Mouse (Mus musculus): ENCODE data around the gene Mtrf1l. TPM values are rescaled to one million over a fixed set of nuclear protein-coding genes. Genes with fewer than 3 reads are reported as not detected.

The Mtrf1l gene
- polyA plus RNA-seq (2014; fragmentation: Nextera tagmentation; extraction: Ambion mirVana), result 16.2 and 17.0 TPM in 2 replicates

GRCm38 (mm10) chr10:5823740-5824491, at the start of gene Mtrf1l:
Mtrf1l (minus strand) TSS chr10:5823910.
- WGBS, result 0% methylated on average over 47 of the region's 47 CpGs
- Histone ChIP-seq H3K27ac (ENCODE audit: low read depth, low read length) (peak within 1 kb of the TSS; percentile 69), H3K27me3 (ENCODE audit: control insufficient read depth, insufficient read depth, low read length) (no peaks in the 10 kb centered on the region), H3K9ac (ENCODE audit: low read length) (peak within 1 kb of the TSS; percentile 90), H3K4me1 (ENCODE audit: control insufficient read depth, insufficient read depth, low read length) (peaks cover 7% of the 10 kb centered on the region), H3K9me3 (ENCODE audit: control insufficient read depth, low read length) (no peaks in the 10 kb centered on the region), H3K4me2 (peak within 1 kb of the TSS; percentile 53), H3K36me3 (ENCODE audit: control insufficient read depth, insufficient read depth, low read length) (peaks cover 2% of the 10 kb centered on the region; the same call in 1 of the 2 replicates), H3K4me3 (ENCODE audit: low read depth, low read length) (peak within 1 kb of the TSS; percentile 94)
- peak; percentile 97 for ATAC-seq (ENCODE audit: low FRiP score)
- peak; percentile 100 for DNase-seq (ENCODE audit: low spot score, missing footprints)

- no peak overlapping the region for H3K9ac ChIP-seq (ENCODE audit: low read length)
- H3K27ac ChIP-seq (ENCODE audit: low read depth, low read length), result no peak overlapping the region
- H3K9me3 ChIP-seq (ENCODE audit: control insufficient read depth, low read length), result no peaks in the 10 kb centered on the region
- H3K4me1 ChIP-seq (ENCODE audit: control insufficient read depth, insufficient read depth, low read length), result no peaks in the 10 kb centered on the region
- DNase-seq (ENCODE audit: low spot score, missing footprints) (no peak), ATAC-seq (ENCODE audit: low FRiP score) (no peak)
- H3K4me3 ChIP-seq (ENCODE audit: low read depth, low read length), result no peak overlapping the region
- H3K27me3 ChIP-seq (ENCODE audit: control insufficient read depth, insufficient read depth, low read length), result no peaks in the 10 kb centered on the region
- WGBS, result 70% methylated on average over 4 of the region's 4 CpGs
- H3K36me3 ChIP-seq (ENCODE audit: control insufficient read depth, insufficient read depth, low read length), result no peaks in the 10 kb centered on the region
- no peak overlapping the region for H3K4me2 ChIP-seq
Observed at GRCm38 (mm10) chr10:5871081-5871480, 47.4 kb upstream of the Mtrf1l start.

- no peak overlapping the region for H3K4me2 ChIP-seq
- no peaks in the 10 kb centered on the region for H3K27me3 ChIP-seq (ENCODE audit: control insufficient read depth, insufficient read depth, low read length)
- DNase-seq (ENCODE audit: low spot score, missing footprints) (no peak), ATAC-seq (ENCODE audit: low FRiP score) (no peak)
- H3K4me1 ChIP-seq (ENCODE audit: control insufficient read depth, insufficient read depth, low read length), result no peaks in the 10 kb centered on the region
- H3K36me3 ChIP-seq (ENCODE audit: control insufficient read depth, insufficient read depth, low read length), result no peaks in the 10 kb centered on the region
- no peak overlapping the region for H3K9ac ChIP-seq (ENCODE audit: low read length)
- 88% methylated on average over 11 of the region's 11 CpGs for WGBS
- H3K4me3 ChIP-seq (ENCODE audit: low read depth, low read length), result no peak overlapping the region
- no peak overlapping the region for H3K27ac ChIP-seq (ENCODE audit: low read depth, low read length)
- H3K9me3 ChIP-seq (ENCODE audit: control insufficient read depth, low read length), result no peaks in the 10 kb centered on the region
Observed at GRCm38 (mm10) chr10:5867981-5868552, 44.4 kb upstream of the Mtrf1l start.

- H3K4me1 ChIP-seq (ENCODE audit: control insufficient read depth, insufficient read depth, low read length), result no peaks in the 10 kb centered on the region
- H3K9ac ChIP-seq (ENCODE audit: low read length), result no peak overlapping the region
- ATAC-seq (ENCODE audit: low FRiP score) (no peak), DNase-seq (ENCODE audit: low spot score, missing footprints) (no peak)
- no peak overlapping the region for H3K4me2 ChIP-seq
- H3K4me3 ChIP-seq (ENCODE audit: low read depth, low read length), result no peak overlapping the region
- H3K36me3 ChIP-seq (ENCODE audit: control insufficient read depth, insufficient read depth, low read length), result no peaks in the 10 kb centered on the region
- 60% methylated on average over 2 of the region's 2 CpGs for WGBS
- no peaks in the 10 kb centered on the region for H3K9me3 ChIP-seq (ENCODE audit: control insufficient read depth, low read length)
- H3K27me3 ChIP-seq (ENCODE audit: control insufficient read depth, insufficient read depth, low read length), result no peaks in the 10 kb centered on the region
- no peak overlapping the region for H3K27ac ChIP-seq (ENCODE audit: low read depth, low read length)
Observed at GRCm38 (mm10) chr10:5865996-5866395, 42.3 kb upstream of the Mtrf1l start.

- H3K9ac ChIP-seq (ENCODE audit: low read length), result no peak overlapping the region
- ATAC-seq (ENCODE audit: low FRiP score) (no peak), DNase-seq (ENCODE audit: low spot score, missing footprints) (no peak)
- H3K4me1 ChIP-seq (ENCODE audit: control insufficient read depth, insufficient read depth, low read length), result no peaks in the 10 kb centered on the region
- H3K27ac ChIP-seq (ENCODE audit: low read depth, low read length), result no peak overlapping the region
- no peak overlapping the region for H3K4me3 ChIP-seq (ENCODE audit: low read depth, low read length)
- no peaks in the 10 kb centered on the region for H3K27me3 ChIP-seq (ENCODE audit: control insufficient read depth, insufficient read depth, low read length)
- no peaks in the 10 kb centered on the region for H3K36me3 ChIP-seq (ENCODE audit: control insufficient read depth, insufficient read depth, low read length)
- no peak overlapping the region for H3K4me2 ChIP-seq
- WGBS, result 91% methylated on average over 3 of the region's 3 CpGs
- H3K9me3 ChIP-seq (ENCODE audit: control insufficient read depth, low read length), result no peaks in the 10 kb centered on the region
Observed at GRCm38 (mm10) chr10:5862669-5863068, 39.0 kb upstream of the Mtrf1l start.

- Histone ChIP-seq H3K36me3 (ENCODE audit: control insufficient read depth, insufficient read depth, low read length) (no peaks in the 10 kb centered on the region), H3K9me3 (ENCODE audit: control insufficient read depth, low read length) (no peaks in the 10 kb centered on the region), H3K27ac (ENCODE audit: low read depth, low read length) (no peak overlapping the region), H3K4me3 (ENCODE audit: low read depth, low read length) (no peak overlapping the region), H3K27me3 (ENCODE audit: control insufficient read depth, insufficient read depth, low read length) (no peaks in the 10 kb centered on the region), H3K4me2 (no peak overlapping the region), H3K4me1 (ENCODE audit: control insufficient read depth, insufficient read depth, low read length) (no peaks in the 10 kb centered on the region), H3K9ac (ENCODE audit: low read length) (no peak overlapping the region)
- ATAC-seq (ENCODE audit: low FRiP score) (no peak), DNase-seq (ENCODE audit: low spot score, missing footprints) (no peak)
- 96% methylated on average over 3 of the region's 3 CpGs for WGBS
Observed at GRCm38 (mm10) chr10:5860849-5861248, 37.1 kb upstream of the Mtrf1l start.

- no peak overlapping the region for H3K4me3 ChIP-seq (ENCODE audit: low read depth, low read length)
- H3K4me1 ChIP-seq (ENCODE audit: control insufficient read depth, insufficient read depth, low read length), result no peaks in the 10 kb centered on the region
- no peak for DNase-seq (ENCODE audit: low spot score, missing footprints)
- H3K27me3 ChIP-seq (ENCODE audit: control insufficient read depth, insufficient read depth, low read length), result no peaks in the 10 kb centered on the region
- H3K4me2 ChIP-seq, result no peak overlapping the region
- no peak overlapping the region for H3K9ac ChIP-seq (ENCODE audit: low read length)
- no peak for ATAC-seq (ENCODE audit: low FRiP score)
- WGBS, result 72% methylated on average over 4 of the region's 4 CpGs
- no peaks in the 10 kb centered on the region for H3K9me3 ChIP-seq (ENCODE audit: control insufficient read depth, low read length)
- H3K27ac ChIP-seq (ENCODE audit: low read depth, low read length), result no peak overlapping the region
- no peaks in the 10 kb centered on the region for H3K36me3 ChIP-seq (ENCODE audit: control insufficient read depth, insufficient read depth, low read length)
Observed at GRCm38 (mm10) chr10:5859729-5860128, 36.0 kb upstream of the Mtrf1l start.

GRCm38 (mm10) chr10:5857996-5858549, 34.4 kb upstream of the Mtrf1l start:
- Histone ChIP-seq H3K4me1 (ENCODE audit: control insufficient read depth, insufficient read depth, low read length) (no peaks in the 10 kb centered on the region), H3K27ac (ENCODE audit: low read depth, low read length) (no peak overlapping the region), H3K4me3 (ENCODE audit: low read depth, low read length) (no peak overlapping the region), H3K36me3 (ENCODE audit: control insufficient read depth, insufficient read depth, low read length) (no peaks in the 10 kb centered on the region), H3K9ac (ENCODE audit: low read length) (no peak overlapping the region), H3K4me2 (no peak overlapping the region), H3K9me3 (ENCODE audit: control insufficient read depth, low read length) (no peaks in the 10 kb centered on the region), H3K27me3 (ENCODE audit: control insufficient read depth, insufficient read depth, low read length) (no peaks in the 10 kb centered on the region)
- ATAC-seq (ENCODE audit: low FRiP score) (no peak), DNase-seq (ENCODE audit: low spot score, missing footprints) (no peak)
- 76% methylated on average over 10 of the region's 10 CpGs for WGBS

- DNase-seq (ENCODE audit: low spot score, missing footprints) (no peak), ATAC-seq (ENCODE audit: low FRiP score) (no peak)
- Histone ChIP-seq H3K27ac (ENCODE audit: low read depth, low read length) (no peak overlapping the region), H3K9me3 (ENCODE audit: control insufficient read depth, low read length) (no peaks in the 10 kb centered on the region), H3K27me3 (ENCODE audit: control insufficient read depth, insufficient read depth, low read length) (no peaks in the 10 kb centered on the region), H3K4me3 (ENCODE audit: low read depth, low read length) (no peak overlapping the region), H3K4me2 (no peak overlapping the region), H3K36me3 (ENCODE audit: control insufficient read depth, insufficient read depth, low read length) (no peaks in the 10 kb centered on the region), H3K4me1 (ENCODE audit: control insufficient read depth, insufficient read depth, low read length) (no peaks in the 10 kb centered on the region), H3K9ac (ENCODE audit: low read length) (no peak overlapping the region)
- 92% methylated on average over 8 of the region's 8 CpGs for WGBS
Observed at GRCm38 (mm10) chr10:5853290-5853868, 29.7 kb upstream of the Mtrf1l start.
